Mouse (Mus musculus) embryonic fibroblast, embryonic 13.5 days (primary cell): ENCODE results near the gene Kdr. TPM values are rescaled to one million over a fixed set of nuclear protein-coding genes. Genes with fewer than 3 reads are reported as not detected.

Experiments used
- H3K27ac ChIP-seq: 2 replicates; pipeline ENCODE4 v1.5.1; 2012; ENCODE audit warnings: low read length, control low read depth, inconsistent platforms; ENCODE audit not compliant: insufficient read depth
- H3K4me1 ChIP-seq: 2 replicates; pipeline ENCODE4 v1.6.1; 2011; ENCODE audit warnings: low read length; ENCODE audit not compliant: control insufficient read depth, insufficient read depth
- H3K4me3 ChIP-seq: 2 replicates; pipeline ENCODE4 v1.5.1; 2011; ENCODE audit warnings: mild to moderate bottlenecking, control low read depth, low read length; ENCODE audit not compliant: insufficient read depth
- CTCF ChIP-seq: IDR thresholded peaks from 2 replicates; pipeline ENCODE4 v1.5.1; 2011; ENCODE audit warnings: mild to moderate bottlenecking, control low read depth, low read length, moderate library complexity, borderline replicate concordance; ENCODE audit not compliant: insufficient read depth
- POLR2A ChIP-seq: IDR thresholded peaks from 2 replicates; pipeline ENCODE4 v1.6.1; 2011; ENCODE audit warnings: low read depth, mild to moderate bottlenecking, control low read depth, low read length, moderate library complexity
- polyA plus RNA-seq: library from polyadenylated mRNA; stranded (reverse); fragments of >200 nt; gene quantifications from 2 replicates; pipeline ENCODE4 v1.2.4, GENCODE M21; 2011; ENCODE audit warnings: low read depth; ENCODE audit not compliant: missing spikeins, insufficient read length

The Kdr gene
- polyA plus RNA-seq, 1 experiment, result 0.60 TPM

- no peak for TF ChIP-seq POLR2A
- no peak for TF ChIP-seq CTCF
Measured at GRCm38 (mm10) chr5:75990212-75990611, 12.0 kb upstream of the Kdr start.

GRCm38 (mm10) chr5:75987530-75987929, 9.3 kb upstream of the Kdr start:
- TF ChIP-seq POLR2A (no peak), CTCF (no peak)
- Histone ChIP-seq H3K4me1 (peaks cover 11% of the 10 kb centered on the region), H3K4me3 (no peak overlapping the region), H3K27ac (no peak overlapping the region)

More at GRCm38 (mm10) chr5:75990212-75990611, 12.0 kb upstream of the Kdr start:
- no peak overlapping the region for H3K4me3 ChIP-seq
- peak overlapping the region; percentile 7; the same call in 1 of the 2 replicates for H3K27ac ChIP-seq
- H3K4me1 ChIP-seq, result peaks cover 11% of the 10 kb centered on the region

- TF ChIP-seq POLR2A (no peak), CTCF (no peak)
- H3K27ac ChIP-seq, result no peak overlapping the region
- no peaks in the 10 kb centered on the region for H3K4me1 ChIP-seq
- no peak overlapping the region for H3K4me3 ChIP-seq
Measured at GRCm38 (mm10) chr5:75980521-75981311, 2.5 kb upstream of the Kdr start.

GRCm38 (mm10) chr5:75979108-75979507, 850 bp upstream of the Kdr start:
- Histone ChIP-seq H3K4me1 (no peaks in the 10 kb centered on the region), H3K4me3 (peak overlapping the region; percentile 43; the same call in 1 of the 2 replicates), H3K27ac (no peak overlapping the region)
- TF ChIP-seq CTCF (no peak), POLR2A (no peak)

- no peak for TF ChIP-seq POLR2A
- TF ChIP-seq CTCF, result no peak
- Histone ChIP-seq H3K4me1 (no peaks in the 10 kb centered on the region), H3K27ac (no peak overlapping the region), H3K4me3 (peak overlapping the region; percentile 43)
Measured at GRCm38 (mm10) chr5:75977441-75978373, 551 bp downstream of the Kdr start.

- Histone ChIP-seq H3K4me3 (no peak overlapping the region), H3K4me1 (no peaks in the 10 kb centered on the region), H3K27ac (no peak overlapping the region)
- TF ChIP-seq CTCF, result no peak
- TF ChIP-seq POLR2A, result no peak
Measured at GRCm38 (mm10) chr5:75976696-75977095, 1.6 kb downstream of the Kdr start.

- Histone ChIP-seq H3K4me3 (no peak overlapping the region), H3K27ac (no peak overlapping the region), H3K4me1 (no peaks in the 10 kb centered on the region)
- no peak for TF ChIP-seq CTCF
- TF ChIP-seq POLR2A, result no peak
Measured at GRCm38 (mm10) chr5:75975398-75975797, 2.9 kb downstream of the Kdr start.

GRCm38 (mm10) chr5:75974543-75975130, 3.6 kb downstream of the Kdr start:
- Histone ChIP-seq H3K27ac (no peak overlapping the region), H3K4me1 (no peaks in the 10 kb centered on the region), H3K4me3 (no peak overlapping the region)
- TF ChIP-seq POLR2A (no peak), CTCF (no peak)

GRCm38 (mm10) chr5:75969887-75970286, 8.4 kb downstream of the Kdr start:
- H3K27ac ChIP-seq, result no peak overlapping the region
- no peak for TF ChIP-seq POLR2A
- TF ChIP-seq CTCF, result no peak
- H3K4me3 ChIP-seq, result no peak overlapping the region
- no peaks in the 10 kb centered on the region for H3K4me1 ChIP-seq
